Mouse (Mus musculus) neural tube, embryonic 11.5 days (tissue): ENCODE measurements around the gene Rpl39. TPM values are rescaled to one million over a fixed set of nuclear protein-coding genes. Genes with fewer than 3 reads are reported as not detected.

Source experiments
- ATAC-seq: fragments of 200-750 bp; cut with Nextera tagmentation; 2 replicates; pipeline ENCODE4 v1.8.0; 2017; ENCODE audit warnings: moderate number of reproducible peaks, mild to moderate bottlenecking, moderate TSS enrichment, moderate library complexity; ENCODE audit not compliant: insufficient read depth, low FRiP score, low TSS enrichment
- DNase-seq: peaks from one replicate; pipeline ENCODE4 v3.0.0-alpha.2; 2015; ENCODE audit warnings: low spot score
- H3K27ac ChIP-seq: fragments of 300-500 bp; sonication (generic); 2 replicates; pipeline ENCODE4 v1.5.1; 2014; ENCODE audit warnings: low read depth, mild to moderate bottlenecking, low read length
- H3K27me3 ChIP-seq: fragments of 300-500 bp; sonication (generic); 2 replicates; pipeline ENCODE4 v1.6.1; 2014; ENCODE audit warnings: mild to moderate bottlenecking, low read length, mixed read lengths; ENCODE audit not compliant: control insufficient read depth, insufficient read depth
- H3K36me3 ChIP-seq: fragments of 300-500 bp; sonication (generic); 2 replicates; pipeline ENCODE4 v1.6.1; 2014; ENCODE audit warnings: mild to moderate bottlenecking, low read length, moderate library complexity, mixed read lengths; ENCODE audit not compliant: control insufficient read depth, insufficient read depth
- H3K4me1 ChIP-seq: fragments of 300-500 bp; sonication (generic); 2 replicates; pipeline ENCODE4 v1.6.1; 2014; ENCODE audit warnings: low read length, mixed read lengths; ENCODE audit not compliant: control insufficient read depth, insufficient read depth
- H3K4me2 ChIP-seq: fragments of 300-500 bp; sonication (generic); 2 replicates; pipeline ENCODE4 v1.6.1; 2014; ENCODE audit warnings: low read depth, mild to moderate bottlenecking, moderate library complexity
- H3K4me3 ChIP-seq: fragments of 300-500 bp; sonication (generic); 2 replicates; pipeline ENCODE4 v1.5.1; 2014; ENCODE audit warnings: low read depth, low read length
- H3K9ac ChIP-seq: fragments of 300-500 bp; sonication (generic); 2 replicates; pipeline ENCODE4 v1.6.1; 2014; ENCODE audit warnings: mild to moderate bottlenecking, low read length
- H3K9me3 ChIP-seq: fragments of 300-500 bp; sonication (generic); 2 replicates; pipeline ENCODE4 v1.6.1; 2016; ENCODE audit warnings: low read length; ENCODE audit not compliant: control insufficient read depth
- WGBS: fragments of 180-500 bp; shearing (Covaris S2); extraction: QIAGEN DNeasy Blood & Tissue Kit; methylation state at CpG from one replicate; pipeline ENCODE4 v1.1.7; 2014; 5-methylcytosine and 5-hydroxymethylcytosine counted together
- polyA plus RNA-seq: library from polyadenylated mRNA; unstranded; fragments of >200 nt; fragmentation: Nextera tagmentation; extraction: Ambion mirVana; gene quantifications from 2 replicates; pipeline ENCODE4 v1.2.1, GENCODE M21; 2014

Rpl39 gene
- polyA plus RNA-seq, 1 experiment from 2014 or later: 447 TPM

DNA sequence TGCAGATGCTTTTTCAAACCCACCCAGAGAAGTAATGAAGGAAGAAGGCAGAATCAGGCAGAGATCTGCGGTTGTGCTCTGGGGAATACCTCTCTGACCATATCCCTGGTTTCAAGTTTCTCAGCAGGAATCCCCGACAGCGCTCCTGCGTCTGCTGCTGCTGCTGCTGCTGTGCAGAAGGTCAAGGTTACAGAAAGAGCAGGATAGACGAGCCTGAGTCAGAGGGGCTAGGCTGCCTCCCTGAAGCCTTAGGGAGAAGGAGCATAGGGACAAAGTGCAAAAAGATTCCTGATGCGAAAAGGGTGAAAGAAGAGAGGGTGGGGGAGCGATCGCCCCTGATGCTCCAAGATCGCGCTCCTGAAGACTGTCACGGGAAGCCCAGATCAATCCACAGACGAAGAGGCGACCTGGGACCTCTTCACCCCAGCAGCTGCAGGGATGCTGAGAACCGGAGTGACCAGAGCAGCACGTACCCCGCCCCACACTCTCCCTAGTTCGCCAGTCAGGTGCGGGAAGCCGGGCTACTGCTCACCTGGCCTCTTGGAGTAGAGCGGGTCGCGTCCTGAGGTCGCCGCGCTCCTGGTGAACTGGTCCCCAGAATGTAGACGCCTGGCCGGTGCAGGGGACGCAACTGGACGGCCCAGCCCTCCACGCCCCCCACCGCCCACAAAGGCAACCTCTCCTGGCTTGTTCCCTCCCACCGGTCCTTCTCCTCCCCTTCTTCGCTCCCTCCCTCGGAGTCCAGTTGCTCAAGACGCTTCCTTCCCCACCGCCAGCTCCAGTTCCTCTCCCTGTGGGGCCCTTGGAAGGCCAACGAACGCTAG, 36.9 kb downstream of the Rpl39 start, which contains the start of gene Sowahd:
Gene Sowahd, plus strand, starts transcription at position 780 of the 824 bp plus-strand sequence.
- Histone ChIP-seq H3K9ac (0 out of 2 replicates have a peak within 1 kb of the TSS, but pooled peaks have one; percentile 4), H3K4me3 (peak within 1 kb of the TSS; percentile 30), H3K27me3 (peaks cover 26% of the 10 kb centered on the region), H3K27ac (no peak within 1 kb of the TSS), H3K4me2 (peak within 1 kb of the TSS; percentile 49), H3K9me3 (no peaks in the 10 kb centered on the region), H3K36me3 (no peaks in the 10 kb centered on the region), H3K4me1 (no peaks in the 10 kb centered on the region)
- ATAC-seq (no peak), DNase-seq (no peak)
- 15% methylated on average over 38 of the region's 38 CpGs for WGBS

DNA sequence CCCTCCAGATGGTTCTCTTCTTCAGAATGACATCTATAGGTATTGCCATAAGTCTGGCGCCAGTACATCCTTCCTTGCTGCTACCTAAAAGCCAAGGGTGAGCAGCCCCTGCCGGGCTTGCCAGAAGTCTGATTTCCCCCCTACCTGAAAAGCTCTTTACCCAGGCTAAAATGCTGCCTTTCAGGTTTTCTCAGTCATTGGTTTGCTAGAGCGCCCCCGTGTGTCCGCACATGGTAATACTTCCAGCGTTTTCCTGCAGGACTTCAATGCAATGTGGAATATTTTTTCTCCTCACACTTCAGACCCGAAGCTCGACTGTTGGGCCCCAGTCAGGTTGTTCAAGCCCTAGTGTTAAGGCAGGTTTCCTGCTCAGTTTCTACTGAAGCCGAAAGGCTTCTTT, 42.5 kb downstream of the Rpl39 start:
- Histone ChIP-seq H3K9me3 (no peaks in the 10 kb centered on the region), H3K27ac (no peak overlapping the region), H3K4me2 (no peak overlapping the region), H3K4me1 (no peaks in the 10 kb centered on the region), H3K9ac (no peak overlapping the region), H3K27me3 (peaks cover 3% of the 10 kb centered on the region; the same call in 1 of the 2 replicates), H3K36me3 (no peaks in the 10 kb centered on the region), H3K4me3 (no peak overlapping the region)
- DNase-seq (peak; percentile 72), ATAC-seq (no peak)
- WGBS: 24% methylated on average over 9 of the region's 9 CpGs

Other genes starting within 250 kb of the Rpl39 start
- gene Ube2a, start 211.5 kb downstream of the Rpl39 start, polyA plus RNA-seq: 128 and 138 TPM in 2 replicates
- 37.4 and 39.3 TPM in 2 replicates for gene C330007P06Rik, start 211.3 kb downstream of the Rpl39 start, polyA plus RNA-seq
- 7.1 and 7.8 TPM in 2 replicates for gene Nkrf, start 182.5 kb downstream of the Rpl39 start, polyA plus RNA-seq
- gene Sept6, start 93.6 kb downstream of the Rpl39 start, polyA plus RNA-seq: 59.3 and 65.5 TPM in 2 replicates
- gene Sowahd, start 36.6 kb downstream of the Rpl39 start, polyA plus RNA-seq: not detected in 2 replicates
- 15.1 and 18.8 TPM in 2 replicates for gene Upf3b, start 24.9 kb upstream of the Rpl39 start, polyA plus RNA-seq
- gene Nkap, start 41.4 kb upstream of the Rpl39 start, polyA plus RNA-seq: 21.5 and 22.8 TPM in 2 replicates
- 0.22 and 0.29 TPM in 2 replicates for gene Akap14, start 83.4 kb upstream of the Rpl39 start, polyA plus RNA-seq
- 440 and 446 TPM in 2 replicates for gene Ndufa1, start 105.8 kb upstream of the Rpl39 start, polyA plus RNA-seq
- gene Rnf113a1, start 105.8 kb upstream of the Rpl39 start, polyA plus RNA-seq: 11.5 and 13.3 TPM in 2 replicates
- not detected in 2 replicates for gene Gm9, start 125.6 kb upstream of the Rpl39 start, polyA plus RNA-seq
- not detected in 2 replicates for gene Rhox1, start 136.9 kb upstream of the Rpl39 start, polyA plus RNA-seq
- not detected in 2 replicates for gene Rhox2a, start 159.6 kb upstream of the Rpl39 start, polyA plus RNA-seq
- gene Rhox3a, start 164.5 kb upstream of the Rpl39 start, polyA plus RNA-seq: not detected in 2 replicates
- 0.42 TPM in 1 of 2 replicates, not detected in the other for gene Rhox4a, start 179.9 kb upstream of the Rpl39 start, polyA plus RNA-seq